Mouse (Mus musculus): Measurements from ENCODE around the gene Dgki.
A peak's percentile ranks its signal among the peaks of the same experiment; 100 is the strongest.

Gene Dgki

DNA sequence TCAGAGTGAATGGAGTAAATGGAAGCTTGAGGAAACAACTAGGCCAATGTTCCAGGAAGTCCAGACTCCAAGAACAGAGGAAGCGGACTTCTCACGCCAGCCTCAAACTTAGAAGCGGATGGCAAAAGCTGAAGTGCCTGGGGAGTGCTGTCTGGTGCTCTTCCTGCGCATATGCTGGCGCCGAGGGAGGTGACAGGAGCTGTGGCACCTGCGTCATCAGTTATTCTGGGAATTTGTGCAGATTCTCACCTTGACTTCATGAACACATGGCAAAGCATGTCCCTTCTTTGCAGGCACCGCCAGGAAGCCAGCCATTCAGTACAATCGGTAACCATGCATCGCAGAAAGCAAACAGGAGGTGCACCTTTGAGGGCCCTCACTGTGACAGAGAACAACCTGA lies 301.0 kb downstream of the Dgki start:
- DNase-seq: peak; percentile 70

DNA sequence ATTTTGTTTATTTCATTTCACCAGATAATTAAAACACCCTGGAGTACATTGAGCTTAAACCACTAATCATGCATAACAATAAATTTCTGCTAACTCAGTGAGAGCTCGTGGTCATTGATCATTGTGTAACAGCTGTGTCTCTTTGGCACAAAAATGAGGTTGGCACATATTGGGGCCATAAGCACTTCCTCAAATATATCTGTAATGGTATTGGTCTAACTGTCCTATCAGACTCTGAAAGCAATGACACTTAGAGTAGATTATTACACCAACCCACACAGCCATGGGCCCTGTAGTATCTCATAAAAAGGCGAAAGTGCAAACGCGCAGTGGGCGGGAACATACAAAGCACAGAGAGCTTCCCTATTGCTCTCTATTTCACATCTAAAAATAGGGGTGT lies 305.7 kb downstream of the Dgki start:
- no peak for DNase-seq

GRCm38 (mm10) chr6:36990186-36990585 lies 309.8 kb downstream of the Dgki start:
- DNase-seq: no peak

- no peak for DNase-seq
Measured at GRCm38 (mm10) chr6:36988800-36989199, 311.2 kb downstream of the Dgki start.

GRCm38 (mm10) chr6:36981646-36982045 lies 318.3 kb downstream of the Dgki start:
- DNase-seq: peak; percentile 32 to 58

DNA sequence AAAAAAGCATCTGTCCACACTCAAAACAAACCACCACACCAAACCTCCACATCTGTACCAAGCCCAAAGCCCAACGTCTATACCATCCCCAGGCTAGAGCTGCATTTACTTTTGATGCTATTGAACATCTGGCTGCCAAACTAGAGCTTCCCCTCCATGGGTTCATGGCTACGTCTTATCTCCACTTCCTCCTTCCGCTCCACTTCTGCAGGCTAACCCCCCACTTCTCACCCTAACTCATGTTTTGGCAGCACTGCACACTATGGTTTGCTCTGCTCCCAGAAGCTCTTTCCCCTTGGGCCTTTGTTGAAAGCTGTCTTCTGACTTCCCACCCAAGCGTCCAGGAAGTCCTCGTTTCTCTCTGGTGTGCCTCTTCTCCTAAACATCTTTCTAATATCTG lies 319.5 kb downstream of the Dgki start:
- no peak for DNase-seq

GRCm38 (mm10) chr6:36978176-36978575 lies 321.8 kb downstream of the Dgki start:
- no peak for DNase-seq

GRCm38 (mm10) chr6:36973096-36973495 lies 326.9 kb downstream of the Dgki start:
- DNase-seq: no peak

- DNase-seq: no peak
Measured at GRCm38 (mm10) chr6:36972494-36972893, 327.5 kb downstream of the Dgki start.

GRCm38 (mm10) chr6:36969249-36969885 lies 330.6 kb downstream of the Dgki start:
- DNase-seq: no peak

DNA sequence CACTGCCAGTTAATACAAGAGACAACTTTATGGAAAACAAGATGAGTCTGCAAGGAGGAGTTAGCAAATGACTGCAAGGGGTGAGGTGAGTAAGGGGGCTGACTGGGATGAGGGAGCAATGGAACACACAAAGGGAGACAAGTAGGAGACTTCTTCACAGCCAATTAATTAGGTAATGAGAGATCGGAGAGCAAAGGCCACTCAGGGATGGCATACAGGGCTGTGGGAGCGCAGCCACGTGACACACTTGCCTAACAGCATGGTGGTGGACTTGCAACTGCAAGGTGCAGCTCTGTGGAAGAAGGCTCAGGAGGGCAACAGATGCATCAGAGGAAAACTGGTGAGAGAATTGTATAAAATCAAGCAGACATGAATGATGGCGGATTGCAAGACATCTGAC lies 339.3 kb downstream of the Dgki start:
- no peak for DNase-seq

DNA sequence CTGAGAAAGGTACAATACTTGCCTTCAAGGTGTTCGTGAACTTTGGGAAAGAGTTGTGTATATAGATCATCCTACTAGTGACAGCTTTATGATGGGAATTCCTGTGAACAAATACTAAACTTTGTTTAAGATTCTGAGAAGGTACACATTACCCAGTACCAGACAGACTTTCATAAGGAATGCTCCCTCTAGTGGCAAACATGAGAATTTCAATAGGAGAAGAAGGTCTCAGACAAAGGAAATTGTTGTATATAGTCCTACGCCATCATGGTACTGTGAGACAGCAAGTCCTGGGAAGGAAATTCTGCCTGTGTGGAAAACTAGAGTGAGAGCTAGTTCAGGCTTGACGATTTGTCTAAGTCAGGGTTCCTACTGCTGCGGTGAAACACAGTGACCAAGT lies 344.7 kb downstream of the Dgki start:
- no peak for DNase-seq

GRCm38 (mm10) chr6:36950648-36951047 lies 349.3 kb downstream of the Dgki start:
- no peak for DNase-seq

DNA sequence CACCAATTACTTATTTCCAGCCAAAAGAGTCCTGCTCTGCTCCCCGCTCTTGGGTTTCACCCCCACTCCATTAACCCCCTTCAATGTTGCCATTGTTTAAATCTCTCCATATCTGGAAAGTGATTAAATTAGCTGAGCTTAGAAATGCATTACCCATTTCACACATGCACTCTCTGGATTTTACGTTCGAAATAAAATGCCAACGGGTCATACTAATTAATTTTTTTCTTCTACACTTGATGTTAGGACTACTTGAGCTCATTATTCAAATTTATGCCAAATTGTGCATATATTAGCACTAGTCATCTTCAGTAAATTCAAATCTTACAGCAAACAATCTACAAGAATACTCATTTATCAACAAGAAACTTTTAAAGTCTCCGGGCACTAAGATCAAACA lies 352.1 kb downstream of the Dgki start:
- DNase-seq: no peak

DNA sequence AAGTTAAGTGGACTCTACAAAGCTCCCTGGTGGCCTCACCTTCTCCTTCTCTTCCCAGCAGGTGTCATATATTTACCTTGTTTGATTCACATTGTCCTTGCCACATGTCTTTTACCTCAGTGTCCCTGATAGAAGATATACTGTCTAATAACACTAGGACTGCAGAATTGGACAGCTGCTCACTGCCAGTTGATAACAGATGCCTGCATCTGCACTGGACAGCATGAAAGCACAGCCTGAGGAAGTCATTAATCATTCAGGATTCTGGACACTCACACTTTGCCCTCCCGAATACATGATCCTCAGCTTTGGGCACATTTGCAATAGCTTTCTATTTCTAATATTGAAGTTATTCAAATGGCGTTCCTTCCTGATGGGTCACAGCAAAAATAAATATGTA lies 362.5 kb downstream of the Dgki start:
- no peak for DNase-seq

DNA sequence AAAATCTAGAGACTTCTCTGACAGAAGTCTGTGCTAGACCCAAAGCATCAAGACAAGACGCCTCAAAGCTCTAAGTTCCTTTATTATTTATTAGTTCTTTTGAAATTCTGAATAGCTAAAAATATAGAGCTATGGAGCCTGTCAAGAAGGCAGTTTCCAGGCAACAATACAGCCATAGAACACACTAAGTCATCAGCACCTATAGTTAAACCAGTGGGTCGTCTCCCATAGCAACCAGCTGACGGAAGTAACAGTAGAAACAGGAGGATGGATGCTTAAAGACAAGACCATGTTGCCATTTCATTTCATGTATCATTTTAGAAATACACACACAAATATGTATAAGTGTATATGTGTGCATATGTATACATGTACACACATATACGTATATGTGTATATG lies 363.2 kb downstream of the Dgki start:
- no peak for DNase-seq

GRCm38 (mm10) chr6:36931473-36931872 lies 368.5 kb downstream of the Dgki start:
- no peak for DNase-seq

GRCm38 (mm10) chr6:36929781-36930180 lies 370.2 kb downstream of the Dgki start:
- DNase-seq: no peak

GRCm38 (mm10) chr6:36926455-36926854 lies 373.5 kb downstream of the Dgki start:
- peak; percentile 51 to 65 for DNase-seq

GRCm38 (mm10) chr6:36922006-36922405 lies 378.0 kb downstream of the Dgki start:
- DNase-seq: no peak

DNA sequence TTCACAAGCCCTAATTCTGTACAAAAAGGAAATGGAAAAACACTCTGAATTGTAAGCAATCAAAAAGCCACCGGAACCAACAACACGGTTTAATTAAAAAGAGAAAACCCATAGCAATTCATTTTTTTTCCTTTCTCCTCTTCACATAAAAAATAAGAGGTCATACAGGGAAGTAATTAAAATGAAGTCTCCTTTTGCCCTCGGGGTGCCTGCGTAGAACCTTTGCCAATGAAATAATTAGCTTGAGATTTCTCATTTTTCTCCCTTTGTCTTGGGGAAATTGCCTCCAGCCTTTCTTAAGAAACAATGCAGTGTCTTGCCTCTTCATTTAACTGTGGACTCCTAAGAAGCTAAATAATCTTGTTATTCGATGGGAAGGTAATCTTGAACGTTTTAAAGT lies 388.4 kb downstream of the Dgki start:
- peak in 1 of 2 experiments; percentile 12 for DNase-seq

- peak in 1 of 2 experiments; percentile 15 for DNase-seq
Measured at GRCm38 (mm10) chr6:36907191-36907590, 392.8 kb downstream of the Dgki start.

DNA sequence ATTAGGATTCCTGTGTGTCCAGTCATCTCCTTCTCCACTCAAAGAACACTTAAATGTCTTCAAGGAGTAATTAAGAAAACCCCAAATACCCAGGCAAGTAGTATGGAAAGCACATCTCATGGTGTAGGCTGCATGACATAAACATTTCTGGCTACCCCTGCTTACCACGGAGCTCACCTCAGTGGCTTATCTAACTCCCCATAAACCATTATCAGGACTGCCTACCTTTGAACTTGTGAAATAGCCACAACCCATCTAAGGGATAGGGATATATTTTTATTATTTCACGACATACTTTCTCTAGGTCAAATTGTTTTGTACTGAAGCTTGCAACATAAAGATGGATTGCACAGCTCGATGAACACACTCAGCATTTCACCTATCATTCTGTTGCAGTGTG lies 394.0 kb downstream of the Dgki start:
- no peak for DNase-seq

DNA sequence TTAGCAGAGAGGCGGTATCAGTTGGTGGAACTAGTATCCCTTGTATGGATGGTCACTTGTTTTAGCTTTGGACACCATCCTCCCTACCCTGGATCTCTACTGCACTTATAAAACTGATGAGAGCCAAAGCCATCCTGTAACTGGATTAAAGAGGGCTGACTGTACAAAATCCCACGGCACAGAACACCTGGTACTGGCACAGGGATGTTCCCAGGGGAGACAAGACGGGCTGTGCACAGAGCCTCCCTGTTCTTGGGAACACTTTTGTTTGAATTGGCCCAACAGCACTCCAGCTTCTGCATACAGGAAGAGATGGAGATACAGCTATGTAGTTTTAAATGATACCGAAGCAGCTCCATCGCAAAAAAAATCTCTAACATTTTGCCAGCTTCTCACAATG lies 395.1 kb downstream of the Dgki start:
- no peak for DNase-seq

DNA sequence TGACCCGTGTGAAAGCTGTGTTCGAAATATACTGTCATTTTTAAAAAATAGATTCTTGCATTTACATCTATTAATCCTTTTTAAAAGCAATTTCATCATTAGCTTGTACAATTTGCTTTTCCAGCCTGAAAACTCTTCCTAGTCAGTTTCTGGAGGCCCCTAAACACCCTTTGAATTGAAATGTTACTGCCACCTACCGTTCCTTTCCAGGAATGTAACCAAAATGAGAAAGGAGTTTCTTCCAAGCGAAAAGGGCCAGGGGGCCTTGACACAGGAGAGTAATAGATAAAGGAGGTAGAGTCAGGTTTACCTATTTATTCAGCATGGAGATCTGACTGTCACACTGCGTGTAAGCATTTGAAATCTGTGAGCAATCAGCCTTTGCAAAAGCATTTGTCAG lies 396.2 kb downstream of the Dgki start:
- DNase-seq: peak; percentile 28 to 51

Data from cerebellum, adult 18-20 months (tissue).